Mouse (Mus musculus) erythroblast, adult 5-6 weeks (primary cell): ENCODE results near the gene Maml2. TPM values are rescaled to one million over a fixed set of nuclear protein-coding genes. Genes with fewer than 3 reads are reported as not detected.

Experiments used
- ATAC-seq: replicated peaks from 2 replicates; pipeline ENCODE4 v1.8.0; 2016; ENCODE audit warnings: moderate number of reproducible peaks, mild to moderate bottlenecking, moderate TSS enrichment, inconsistent platforms; ENCODE audit not compliant: poor library complexity, low FRiP score, severe bottlenecking
- total RNA-seq, 2 experiments: library from RNA; stranded (forward) in 1 of 2; stranded (reverse) in 1 of 2; fragments of 150-400 nt in 1 of 2; fragments of 200-764, 138-1000 nt in 1 of 2; gene quantifications; 2 replicates each; pipeline versions ENCODE4 v1.2.3 to v1.2.4; 2015 to 2017; ENCODE audit warnings: low replicate concordance in 2 of 2

The Maml2 gene
- total RNA-seq, 2 experiments from 2014 or later, result under 0.01 TPM; not detected in 1

- no peak for ATAC-seq
Observed at GRCm38 (mm10) chr9:13443484-13444211, 145.9 kb downstream of the Maml2 start.

- no peak for ATAC-seq
Observed at GRCm38 (mm10) chr9:13446236-13446635, 148.5 kb downstream of the Maml2 start.

- ATAC-seq, result no peak
Observed at GRCm38 (mm10) chr9:13446703-13447285, 149.0 kb downstream of the Maml2 start, which contains the start of gene Gm17571. Gene Gm17571 (minus strand): TSS chr9:13446753.

- ATAC-seq, result no peak
Observed at GRCm38 (mm10) chr9:13448716-13449115, 151.0 kb downstream of the Maml2 start.

GRCm38 (mm10) chr9:13454651-13455123 lies 156.9 kb downstream of the Maml2 start:
- no peak for ATAC-seq

- ATAC-seq, result no peak
Observed at GRCm38 (mm10) chr9:13455231-13455630, 157.5 kb downstream of the Maml2 start.

GRCm38 (mm10) chr9:13457774-13458173 lies 160.0 kb downstream of the Maml2 start:
- no peak for ATAC-seq

- no peak for ATAC-seq
Observed at GRCm38 (mm10) chr9:13459371-13459770, 161.6 kb downstream of the Maml2 start.

- ATAC-seq, result no peak
Observed at GRCm38 (mm10) chr9:13460012-13460411, 162.3 kb downstream of the Maml2 start.

- ATAC-seq, result no peak
Observed at GRCm38 (mm10) chr9:13460926-13461325, 163.2 kb downstream of the Maml2 start.

GRCm38 (mm10) chr9:13465358-13466020 lies 167.7 kb downstream of the Maml2 start:
- no peak for ATAC-seq

- no peak for ATAC-seq
Observed at GRCm38 (mm10) chr9:13466351-13466750, 168.6 kb downstream of the Maml2 start.

- no peak for ATAC-seq
Observed at GRCm38 (mm10) chr9:13466816-13467215, 169.1 kb downstream of the Maml2 start.

GRCm38 (mm10) chr9:13467745-13468144 lies 170.0 kb downstream of the Maml2 start:
- no peak for ATAC-seq

- no peak for ATAC-seq
Observed at GRCm38 (mm10) chr9:13468778-13469177, 171.0 kb downstream of the Maml2 start.

- ATAC-seq, result no peak
Observed at GRCm38 (mm10) chr9:13470013-13470412, 172.3 kb downstream of the Maml2 start.

- no peak for ATAC-seq
Observed at GRCm38 (mm10) chr9:13474951-13475350, 177.2 kb downstream of the Maml2 start.

GRCm38 (mm10) chr9:13479275-13479674 lies 181.5 kb downstream of the Maml2 start:
- no peak for ATAC-seq

- ATAC-seq, result no peak
Observed at GRCm38 (mm10) chr9:13483199-13484068, 185.7 kb downstream of the Maml2 start.
